Mouse (Mus musculus): ENCODE results near the gene Coro1b.

GRCm38 (mm10) chr19:4118350-4118749 lies 30.1 kb upstream of the Coro1b start:
- TF ChIP-seq CTCF (conservative IDR thresholded peaks at IDR 0.05 in 1 of 2, IDR thresholded peaks at IDR 0.05 in 1 of 2; ENCODE audit: low read depth in 2 of 2, low read length in 2 of 2) (no peak), USF1 (IDR thresholded peaks at IDR 0.05; ENCODE audit: low read depth, low read length) (no peak)
